Mouse (Mus musculus) NIH3T3 (cell line): Measurements from ENCODE around the gene Gmfb.

Experiments
- DNase-seq: peaks from one replicate; pipeline ENCODE4 v3.0.0-alpha.2; 2012; ENCODE audit warnings: low read depth

Gmfb gene

DNA sequence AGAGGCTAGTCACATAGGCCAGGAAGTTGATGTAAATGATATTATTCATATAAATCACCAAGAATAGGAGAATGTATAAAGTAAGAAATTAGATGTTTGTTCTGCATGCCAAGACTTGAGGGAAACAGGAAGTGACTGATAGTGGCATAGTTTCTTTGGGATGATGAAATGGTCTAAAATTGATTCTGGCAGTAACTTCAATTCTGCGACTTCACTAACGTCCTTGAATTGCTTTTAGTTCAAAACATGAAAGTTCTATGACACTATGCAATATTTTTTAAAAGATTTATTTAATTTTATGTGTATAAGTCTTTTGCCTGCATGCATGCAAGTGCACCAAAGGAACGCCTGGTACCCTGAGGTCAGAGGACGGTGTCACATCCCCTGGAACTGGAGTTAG lies 18.8 kb downstream of the Gmfb start:
- DNase-seq = no peak

DNA sequence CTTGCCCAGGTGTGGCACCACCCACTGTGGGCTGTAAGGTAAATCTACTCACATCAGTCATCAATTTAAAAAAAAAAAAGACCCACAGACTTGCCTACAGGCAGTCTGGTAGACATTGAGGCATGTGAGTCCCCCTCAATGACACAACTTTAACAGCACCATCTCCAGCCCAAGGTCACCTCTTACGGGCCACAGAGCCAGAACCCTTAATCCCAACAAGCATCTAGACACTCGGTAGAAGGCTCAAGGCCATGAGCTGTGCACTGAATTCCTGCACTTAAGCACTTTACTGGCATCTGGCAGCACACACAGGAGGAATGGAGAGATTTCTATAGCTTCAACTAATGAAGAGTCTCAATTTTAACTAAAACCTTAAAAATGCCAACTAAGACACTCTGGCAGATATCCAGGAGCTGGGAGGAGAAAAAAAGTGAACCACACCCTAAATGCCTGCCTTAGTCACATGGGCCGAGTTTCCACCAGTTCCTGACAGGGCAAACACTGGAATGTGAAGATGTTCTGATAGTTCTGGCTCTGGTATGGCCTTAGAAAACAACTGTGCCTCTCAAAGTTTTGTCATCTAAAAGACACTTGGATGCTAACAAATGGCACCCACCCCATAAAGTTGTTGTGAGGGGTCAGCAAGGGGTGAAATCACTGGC lies 21.2 kb downstream of the Gmfb start:
- DNase-seq = no peak

DNA sequence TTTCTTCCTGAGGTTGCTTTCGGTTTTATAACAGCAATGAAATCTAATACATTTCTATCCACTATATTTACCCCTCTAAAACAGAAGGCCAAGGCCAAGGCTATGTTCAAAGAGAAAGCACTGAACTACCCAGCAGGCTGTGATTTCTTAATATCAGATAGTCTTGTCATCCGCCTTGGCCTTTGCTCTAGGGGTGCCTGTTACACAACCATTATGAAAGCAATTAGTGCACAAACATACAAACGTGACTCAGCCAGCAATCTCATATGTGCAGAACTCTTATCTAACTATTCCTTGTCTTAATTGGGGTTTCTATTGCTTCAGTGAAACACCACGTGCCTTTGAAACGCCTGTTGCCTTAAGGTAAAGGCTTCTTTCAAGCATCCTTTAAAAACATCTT lies 27.9 kb downstream of the Gmfb start:
- no peak for DNase-seq

DNA sequence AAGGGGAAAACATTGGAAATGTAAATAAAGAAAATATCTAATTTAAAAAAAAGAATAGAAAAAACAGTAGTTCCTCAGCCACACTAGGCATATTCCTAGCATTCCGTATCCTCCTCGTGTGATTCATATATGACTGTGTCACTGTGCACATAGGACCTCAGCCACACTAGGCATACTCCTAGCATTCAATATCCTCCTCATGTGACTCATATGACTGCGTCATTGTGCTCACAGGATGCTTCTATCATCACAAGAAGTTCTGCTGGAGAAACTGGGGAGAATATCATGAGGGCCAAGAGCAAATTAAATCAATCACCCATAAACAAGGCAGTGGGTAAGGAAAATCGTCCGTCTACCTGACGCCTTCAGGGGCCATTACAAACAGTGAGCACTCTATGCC lies 31.3 kb downstream of the Gmfb start:
- DNase-seq = peak; percentile 42

DNA sequence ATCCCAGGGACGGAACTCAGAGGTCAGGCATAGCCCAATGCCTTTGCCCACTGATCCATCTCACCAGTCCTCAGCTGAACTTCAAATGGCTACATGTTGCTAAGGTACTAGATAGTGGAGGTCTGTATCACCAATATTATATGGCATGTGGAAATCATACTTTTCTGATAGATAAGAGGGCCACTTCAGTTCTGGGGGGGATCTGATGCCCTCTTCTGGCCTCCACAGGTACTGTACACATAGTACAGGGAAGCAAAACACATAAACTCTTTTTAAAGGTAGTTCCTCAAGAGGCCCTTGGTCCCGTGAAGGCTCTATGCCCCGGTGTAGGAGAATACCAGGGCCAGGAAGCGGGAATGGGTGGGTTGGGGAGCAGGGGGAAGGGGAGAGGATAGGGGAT lies 31.7 kb downstream of the Gmfb start:
- peak; percentile 52 for DNase-seq

DNA sequence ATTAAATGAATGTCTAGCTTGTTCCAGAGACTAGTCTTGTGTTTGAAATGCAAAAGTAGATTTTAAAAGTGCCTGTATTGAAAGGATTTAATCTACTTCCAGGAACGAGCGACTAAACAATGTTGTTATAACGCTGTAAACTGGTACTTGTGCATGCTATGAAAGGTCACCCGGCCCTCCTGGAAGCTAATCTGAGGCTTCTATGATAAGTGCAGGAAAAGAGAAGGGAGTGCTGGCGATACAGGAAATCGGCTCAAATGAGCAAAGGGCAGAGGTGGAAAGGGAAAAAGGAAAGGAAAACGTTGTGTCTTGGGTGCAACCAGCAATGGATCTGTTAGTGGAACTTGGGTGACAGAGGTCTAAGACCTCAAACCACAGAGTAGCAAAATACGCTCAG lies 33.5 kb downstream of the Gmfb start:
- DNase-seq = no peak

DNA sequence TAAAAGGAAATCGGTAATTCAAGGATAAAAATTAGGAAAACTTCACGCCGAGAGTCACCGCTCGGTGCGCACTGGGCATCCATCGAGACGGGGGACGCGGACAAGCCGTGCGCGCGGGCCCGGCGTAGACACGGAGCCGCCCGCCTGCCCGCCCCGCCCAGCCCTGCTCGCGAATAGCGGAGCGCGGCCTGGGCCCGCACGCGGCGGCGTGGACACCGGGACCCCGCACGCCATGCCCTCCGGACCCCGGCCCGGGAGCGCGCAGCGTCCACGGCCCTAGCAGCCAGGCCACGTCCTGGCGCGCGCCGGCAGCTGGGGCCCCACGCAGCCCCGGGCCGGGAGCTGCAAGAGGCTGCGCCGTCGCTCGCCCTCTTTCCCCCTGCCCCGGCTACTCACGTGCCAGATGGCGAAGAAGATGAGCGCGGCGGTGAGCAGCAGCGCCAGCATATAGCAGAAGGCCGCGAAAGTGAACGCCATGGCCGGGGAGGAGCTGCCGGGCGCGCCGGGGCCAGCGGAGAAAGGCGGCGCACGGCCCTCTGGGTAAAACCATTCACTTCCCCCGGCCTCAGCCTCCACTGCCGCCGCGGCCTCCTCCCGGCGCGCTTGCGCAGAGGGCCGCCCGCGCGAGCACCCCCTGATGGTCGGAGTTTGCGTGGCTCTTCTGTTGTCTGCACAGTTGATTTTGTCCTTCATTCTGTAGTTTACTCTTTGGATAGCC lies 34.1 kb downstream of the Gmfb start, which contains the start of gene Cnih1:
Cnih1 (minus strand) TSS at position 625 of the 718 bp plus-strand sequence.
- DNase-seq = peak; percentile 94

DNA sequence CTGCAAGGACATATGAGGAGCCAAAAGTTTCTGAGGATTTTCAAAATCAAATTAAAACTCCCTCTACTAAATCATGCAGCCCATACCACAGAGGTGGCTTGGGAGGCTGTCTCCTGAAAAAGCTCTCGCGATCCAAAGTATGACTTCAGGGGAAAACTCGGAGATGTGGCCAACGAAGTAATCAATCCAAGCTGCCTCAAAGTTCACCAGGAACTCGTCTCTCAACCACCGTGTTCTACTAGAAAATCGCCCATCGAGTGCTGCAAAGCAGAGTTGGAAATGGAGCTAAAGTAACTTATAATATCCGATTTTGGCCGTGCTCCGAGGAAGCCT lies 34.6 kb downstream of the Gmfb start:
- no peak for DNase-seq

DNA sequence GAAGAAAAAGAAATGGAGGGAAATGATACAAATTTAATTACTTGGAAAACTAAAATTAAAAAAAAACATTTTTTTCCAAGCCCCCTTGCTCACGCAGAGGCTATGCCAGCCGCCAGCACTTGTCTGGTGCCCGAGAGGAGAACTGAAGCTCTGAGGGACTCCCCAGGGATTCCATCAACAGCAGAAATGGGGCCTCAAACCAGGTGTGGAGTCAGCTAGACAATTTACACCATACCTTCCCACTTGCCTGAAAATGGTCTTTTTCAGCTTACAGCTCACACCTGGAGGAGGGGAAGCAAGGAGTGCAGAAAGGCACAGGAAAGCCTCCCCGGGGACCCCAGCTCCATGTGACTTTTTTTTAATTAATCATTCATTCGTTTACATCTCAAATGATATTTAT lies 36.8 kb downstream of the Gmfb start:
- no peak for DNase-seq

DNA sequence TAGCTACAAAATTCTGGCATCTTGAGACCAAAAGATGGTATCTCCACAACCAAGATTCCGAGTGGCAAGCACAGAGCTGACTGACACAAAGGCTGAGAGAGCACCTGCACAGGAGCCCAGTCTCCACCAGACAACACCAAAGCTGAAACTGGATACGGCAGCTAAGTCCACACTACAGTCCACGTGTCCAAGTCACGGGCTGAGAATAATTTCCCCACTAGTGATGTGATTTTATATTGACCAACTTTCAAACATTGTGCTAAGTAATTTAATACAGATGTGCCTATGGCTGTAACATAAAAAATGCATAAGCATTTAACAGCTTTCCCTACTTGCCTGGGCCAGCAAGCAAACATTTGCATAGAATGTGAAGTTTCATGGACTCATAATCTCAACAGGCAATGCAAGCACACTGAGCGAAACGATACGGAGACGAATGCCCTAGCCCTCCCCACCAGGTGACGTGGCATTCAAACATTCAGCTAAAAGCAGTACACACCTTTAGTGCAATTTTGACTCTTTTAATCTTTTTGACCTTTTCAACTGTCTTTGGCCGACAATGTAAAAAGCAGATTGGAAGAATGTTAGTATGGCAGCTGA lies 38.6 kb downstream of the Gmfb start:
- no peak for DNase-seq

DNA sequence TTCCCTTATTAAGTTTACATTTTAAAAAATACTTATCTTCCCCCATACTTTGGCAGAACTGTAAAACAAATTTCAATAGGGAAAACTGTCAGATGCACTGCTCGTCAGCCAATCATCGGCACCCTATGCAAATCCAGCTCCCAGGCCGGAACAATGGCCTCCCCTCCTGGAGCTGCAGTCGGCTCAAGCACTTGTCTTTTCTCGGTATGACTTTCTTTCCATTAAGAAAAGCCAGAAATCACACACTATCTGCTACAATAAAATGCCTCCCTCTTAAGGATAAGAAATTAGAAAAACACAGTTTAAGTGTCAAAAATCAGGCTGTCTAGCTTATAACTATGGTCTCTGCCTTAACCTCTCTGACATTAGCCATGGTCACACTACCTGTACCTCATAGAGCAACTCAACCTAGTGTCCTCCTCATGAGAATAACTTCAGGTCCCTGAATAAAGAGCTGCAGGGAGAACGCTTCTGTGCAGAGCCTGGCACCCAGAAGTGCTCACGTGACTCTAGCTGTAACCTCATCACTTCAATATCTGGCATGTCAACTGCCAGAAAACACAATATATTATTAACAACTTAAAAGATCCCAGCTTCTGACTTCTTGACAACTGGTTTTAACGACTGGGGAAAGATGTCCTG lies 39.7 kb downstream of the Gmfb start:
- DNase-seq = no peak

DNA sequence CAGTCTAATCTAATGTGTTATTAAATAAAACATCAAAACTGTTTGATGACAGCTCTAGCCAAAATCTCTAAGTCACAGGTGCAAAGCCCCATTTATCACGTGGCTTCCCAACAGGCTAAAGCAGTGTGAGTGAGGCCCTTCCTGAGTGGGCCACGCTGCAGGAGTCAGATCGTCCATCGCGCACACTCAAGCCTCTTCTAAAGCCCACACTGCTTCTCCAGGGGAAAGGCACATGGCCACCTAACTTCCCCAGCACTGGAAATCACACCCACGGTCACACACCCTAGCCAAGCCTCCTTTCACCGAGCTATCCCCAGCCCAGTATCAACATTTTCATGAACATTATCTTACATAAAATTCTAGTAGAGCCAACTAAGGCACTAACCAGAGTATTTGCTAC lies 41.0 kb downstream of the Gmfb start:
- no peak for DNase-seq

DNA sequence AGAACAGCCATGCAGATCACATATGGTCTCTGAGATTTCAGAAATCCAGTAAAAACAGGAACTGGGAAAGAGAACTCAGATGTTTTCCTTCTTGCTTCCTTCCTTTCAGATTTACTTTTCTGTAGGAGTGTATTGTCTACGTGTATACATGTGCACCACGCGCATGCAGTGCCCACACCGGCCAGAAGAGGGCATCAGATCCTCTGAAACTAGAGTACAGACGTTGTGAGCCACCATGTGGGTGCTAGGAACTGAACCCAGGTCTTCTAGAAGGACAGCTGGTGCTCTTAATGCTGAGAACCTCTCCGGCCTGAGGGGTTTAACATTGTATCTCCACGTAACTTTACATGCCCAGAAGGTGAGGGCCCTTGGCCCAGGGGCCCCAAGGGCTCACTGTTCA lies 42.8 kb downstream of the Gmfb start:
- peak; percentile 28 for DNase-seq

DNA sequence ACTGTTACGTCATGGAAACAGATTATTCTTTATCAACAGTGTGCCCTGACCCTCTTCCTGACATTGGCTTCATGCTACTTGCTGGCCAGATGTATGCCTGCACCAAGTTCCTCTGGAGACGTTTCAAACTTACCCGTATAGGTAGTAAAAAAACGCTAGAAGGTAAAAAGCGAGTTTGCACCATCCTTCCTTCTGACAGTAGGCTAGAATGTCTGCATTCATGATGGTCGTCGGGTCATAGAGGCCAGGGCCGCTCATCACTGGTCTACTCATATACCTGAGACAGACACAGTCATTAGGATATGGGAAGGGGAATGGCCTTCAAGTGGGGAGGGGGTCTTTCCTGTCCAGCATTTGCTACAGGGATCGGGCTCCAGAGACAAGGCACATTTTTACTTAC lies 43.3 kb downstream of the Gmfb start:
- no peak for DNase-seq

DNA sequence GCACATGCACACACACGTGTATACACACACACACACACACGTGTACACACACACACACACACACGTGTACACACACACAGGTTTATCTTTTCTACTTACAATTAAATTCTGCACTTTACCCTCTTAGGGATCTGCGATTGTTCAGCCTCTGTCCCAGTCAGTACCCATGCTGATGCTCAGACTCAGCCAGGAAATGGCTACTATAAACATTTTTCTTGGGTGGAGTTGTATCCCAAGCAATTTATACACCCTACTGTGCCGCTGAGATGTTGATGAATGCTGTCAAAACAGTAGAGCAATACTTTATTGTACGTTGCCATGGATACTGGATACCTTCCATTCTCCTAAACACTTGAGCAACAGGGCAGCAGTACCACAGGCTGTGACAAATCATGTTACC lies 52.0 kb downstream of the Gmfb start:
- peak; percentile 30 for DNase-seq

DNA sequence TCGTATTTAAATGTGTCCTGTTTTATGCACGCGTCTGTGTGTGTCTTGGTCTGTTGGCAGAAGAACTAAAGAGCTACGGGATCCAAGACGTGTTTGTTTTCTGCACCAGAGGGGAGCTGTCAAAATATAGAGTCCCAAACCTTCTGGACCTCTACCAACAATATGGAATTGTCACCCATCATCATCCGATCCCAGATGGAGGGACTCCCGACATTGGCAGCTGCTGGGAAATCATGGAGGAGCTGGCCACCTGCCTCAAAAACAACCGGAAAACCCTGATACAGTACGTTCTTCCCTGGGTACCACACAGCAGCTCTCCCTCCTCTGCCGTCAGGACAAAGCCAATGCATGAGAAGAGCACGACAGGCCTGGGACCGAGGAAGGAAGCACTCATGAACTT lies 54.9 kb downstream of the Gmfb start:
- DNase-seq = no peak

DNA sequence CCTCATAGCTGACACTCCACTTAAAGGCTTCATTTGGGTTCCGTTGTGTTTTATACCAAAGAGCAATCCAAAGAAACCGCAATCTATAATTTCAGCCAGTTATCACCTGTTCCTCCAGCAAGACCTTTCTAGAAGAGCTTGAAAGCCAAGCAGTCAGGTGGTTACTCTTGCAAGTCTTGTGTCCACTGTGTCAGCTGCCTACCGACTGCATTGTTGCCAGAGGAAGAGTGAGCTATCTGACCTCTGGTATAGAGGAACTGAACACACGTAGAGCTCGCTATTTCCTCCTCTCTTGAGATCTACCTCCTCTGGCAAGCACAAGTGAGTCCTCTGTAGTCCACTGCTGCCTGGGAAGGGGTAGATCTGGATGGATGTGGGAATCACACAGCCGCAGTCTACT lies 60.9 kb downstream of the Gmfb start:
- DNase-seq = peak; percentile 6

DNA sequence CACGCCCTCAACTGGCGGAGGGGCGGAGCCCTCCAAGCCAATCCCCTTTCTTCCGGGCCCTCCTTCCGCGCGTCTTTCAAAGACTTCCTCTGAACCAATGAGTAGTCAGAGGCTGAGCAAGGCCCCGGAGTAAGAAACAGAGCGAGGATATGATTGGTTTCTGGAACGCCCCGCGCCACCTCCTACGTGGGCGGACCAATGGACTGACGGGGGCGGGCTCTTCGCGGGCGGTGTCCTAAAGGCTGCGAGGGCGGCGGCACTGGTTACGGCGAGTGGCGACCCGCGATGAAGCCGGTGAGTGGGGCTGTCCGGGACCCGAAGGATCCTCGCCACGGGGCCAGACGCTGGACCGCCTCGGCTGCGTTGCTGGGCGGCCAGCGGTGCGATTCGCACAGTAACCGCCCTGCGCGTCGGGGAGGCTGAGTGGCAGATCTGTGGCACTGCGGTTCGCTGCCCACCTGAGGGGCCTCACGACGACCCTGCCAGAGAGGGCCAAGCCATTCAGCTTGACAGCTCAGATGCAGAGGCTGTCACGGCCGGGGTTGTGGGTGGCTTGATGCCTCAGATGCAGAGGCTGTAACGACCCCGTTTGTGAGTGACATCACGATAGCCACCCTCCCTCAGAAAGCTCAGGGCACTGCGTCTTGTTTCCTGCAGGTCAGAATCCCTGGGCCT lies 61.5 kb downstream of the Gmfb start, which contains the start of gene Cdkn3:
Cdkn3 (plus strand) TSS at position 187 of the 675 bp plus-strand sequence.
- DNase-seq = peak; percentile 95

DNA sequence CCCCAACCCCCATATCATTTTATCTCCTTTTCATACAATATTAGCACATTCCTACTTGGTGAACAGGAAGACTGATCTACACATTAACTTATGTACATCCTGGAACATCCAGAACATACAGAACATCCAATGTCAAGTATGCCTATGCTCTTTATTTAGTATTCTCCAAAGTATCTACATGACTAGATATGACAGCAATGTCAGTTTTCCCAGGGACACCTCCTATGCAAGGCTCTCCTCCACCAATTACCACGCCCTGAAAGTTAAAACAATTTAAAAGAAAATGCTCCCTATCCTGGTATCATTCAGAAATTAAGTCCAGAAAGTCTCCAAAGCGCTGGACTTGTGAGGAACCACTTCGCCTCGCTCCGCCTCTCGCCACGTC lies 62.1 kb downstream of the Gmfb start:
- no peak for DNase-seq
